Mouse (Mus musculus) cerebellum, adult 9-11 months (tissue): Measurements from ENCODE around the gene Nploc4.
"Not testable (repeated sequence)": the region's sequence is repeated elsewhere in the genome, so short reads cannot be mapped to it uniquely, and the experiment has no call there.

ENCODE experiments used
- DNase-seq: peaks from one replicate; pipeline ENCODE4 v3.0.0; 2022

The Nploc4 gene

DNA sequence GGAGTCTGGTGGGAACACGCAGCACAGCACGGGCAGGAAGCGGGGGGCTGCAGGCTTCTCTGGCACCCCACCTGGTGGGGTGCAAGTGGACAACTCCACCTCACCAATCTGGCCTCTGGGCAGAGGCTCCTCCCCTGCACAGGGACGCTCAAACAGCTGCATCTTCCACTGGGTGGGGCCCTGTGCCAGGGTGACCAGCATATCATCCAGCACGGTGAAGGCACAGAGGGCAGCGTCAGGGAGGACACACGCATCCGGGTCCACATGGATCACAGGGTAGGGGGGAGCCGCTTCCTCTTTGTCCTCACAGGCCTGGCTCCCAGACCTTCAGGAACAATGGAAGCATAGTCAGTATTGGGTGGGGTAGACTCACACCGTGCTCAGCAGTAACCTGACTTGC lies 60.2 kb downstream of the Nploc4 start:
- peak; percentile 56 for DNase-seq

- DNase-seq, result peak; percentile 15
These were observed 61.0 kb downstream of the Nploc4 start for GRCm38 (mm10) chr11:120376302-120377160.

- DNase-seq, result no peak
These were observed 62.2 kb downstream of the Nploc4 start for GRCm38 (mm10) chr11:120375324-120375723.

GRCm38 (mm10) chr11:120373820-120374586 lies 63.5 kb downstream of the Nploc4 start:
- DNase-seq, result no peak

DNA sequence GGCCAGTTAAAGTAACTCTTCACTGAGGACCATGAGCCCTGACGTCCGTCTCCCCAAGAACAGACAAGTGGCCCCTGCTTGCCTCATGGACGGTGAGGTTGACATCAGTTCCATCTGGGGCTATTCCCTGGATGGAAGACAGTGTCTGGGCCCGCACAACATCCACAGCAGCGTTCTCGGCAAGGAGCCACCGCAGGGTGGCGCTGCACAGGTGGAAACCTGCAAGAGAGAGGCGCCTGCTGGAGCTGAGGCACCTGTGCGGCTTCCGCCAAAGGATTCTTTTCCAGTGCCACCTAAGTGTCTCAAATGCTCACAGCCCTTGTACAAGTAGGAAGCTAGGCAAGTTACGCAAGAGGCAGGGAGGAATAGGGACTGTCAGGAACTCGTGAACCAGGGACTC lies 64.5 kb downstream of the Nploc4 start:
- no peak for DNase-seq

DNA sequence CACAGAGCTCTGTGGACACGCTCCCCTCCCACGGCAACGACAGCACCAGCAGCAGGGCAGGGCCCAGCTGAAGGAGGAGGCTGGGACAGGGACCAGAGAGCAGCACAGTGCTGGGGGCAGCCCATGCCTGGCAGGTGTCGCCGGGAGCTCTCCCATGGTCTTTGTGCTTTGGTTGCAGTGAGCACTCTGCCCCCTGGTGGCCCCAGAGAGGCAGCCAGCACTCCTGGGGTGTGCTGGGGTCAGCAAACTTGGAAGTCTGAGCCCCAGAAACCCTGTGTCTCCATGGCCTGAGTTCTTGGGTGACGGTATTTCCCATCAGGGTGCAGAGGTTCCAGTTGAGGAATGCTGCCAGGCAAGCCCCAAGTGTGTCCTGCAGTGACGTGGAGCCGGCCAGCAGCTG lies 67.9 kb downstream of the Nploc4 start:
- DNase-seq, result no peak

DNA sequence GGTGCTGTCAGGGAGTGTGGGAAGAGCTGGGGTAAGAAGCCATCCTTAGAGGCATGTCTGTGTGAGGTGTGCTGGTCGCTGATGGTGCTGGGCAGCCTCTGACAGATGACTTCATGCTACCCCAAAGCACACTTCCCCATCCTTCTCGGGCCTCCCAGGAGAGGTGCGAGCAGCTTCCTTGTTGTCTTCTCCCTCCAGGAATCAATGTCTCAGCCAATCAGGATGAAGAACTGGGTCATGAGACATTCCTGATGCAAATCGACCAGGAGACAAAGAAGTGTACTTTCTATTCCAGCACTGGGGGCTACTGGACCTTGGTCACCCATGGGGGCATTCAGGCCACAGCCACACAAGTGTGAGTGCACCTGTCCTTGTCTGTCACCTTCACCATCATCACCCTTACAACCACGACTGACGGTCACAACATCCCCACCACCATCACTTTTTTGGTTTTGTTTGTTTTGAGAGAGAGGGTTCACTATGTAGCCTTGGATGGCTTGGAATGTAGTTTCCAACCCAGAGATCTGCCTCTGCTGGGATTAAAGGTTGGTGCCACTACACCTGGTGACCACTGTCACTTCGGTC lies 71.0 kb downstream of the Nploc4 start:
- no peak for DNase-seq

- DNase-seq, result no peak
These were observed 74.6 kb downstream of the Nploc4 start for GRCm38 (mm10) chr11:120362891-120363290.

GRCm38 (mm10) chr11:120361295-120361694 lies 76.2 kb downstream of the Nploc4 start, which contains the start of gene Fscn2:
Gene Fscn2, plus strand, starts transcription at chr11:120361534.
- DNase-seq, result no peak

GRCm38 (mm10) chr11:120360755-120361154 lies 76.8 kb downstream of the Nploc4 start:
- DNase-seq, result no peak

DNA sequence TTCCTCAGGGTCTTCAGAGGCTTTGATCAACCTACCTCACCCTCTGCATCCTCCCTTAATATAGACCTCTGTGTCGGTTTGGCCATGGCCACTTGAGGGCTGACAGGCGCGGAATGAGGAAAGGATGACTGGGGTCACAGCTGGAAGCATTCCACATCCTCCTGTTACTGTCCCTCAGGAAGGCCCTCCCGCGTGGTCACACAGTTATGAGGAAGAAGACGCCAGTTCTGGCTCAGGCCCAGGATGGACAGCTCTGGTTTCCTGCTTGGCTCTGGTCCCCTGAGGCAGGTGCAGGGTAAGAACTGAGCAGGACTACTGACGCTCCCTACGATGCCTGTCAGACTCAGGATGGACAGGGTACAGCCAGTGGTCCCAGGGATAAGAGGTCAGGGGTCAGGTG lies 77.4 kb downstream of the Nploc4 start:
- DNase-seq, result no peak

GRCm38 (mm10) chr11:120359391-120359790 lies 78.1 kb downstream of the Nploc4 start:
- DNase-seq, result peak; percentile 59

DNA sequence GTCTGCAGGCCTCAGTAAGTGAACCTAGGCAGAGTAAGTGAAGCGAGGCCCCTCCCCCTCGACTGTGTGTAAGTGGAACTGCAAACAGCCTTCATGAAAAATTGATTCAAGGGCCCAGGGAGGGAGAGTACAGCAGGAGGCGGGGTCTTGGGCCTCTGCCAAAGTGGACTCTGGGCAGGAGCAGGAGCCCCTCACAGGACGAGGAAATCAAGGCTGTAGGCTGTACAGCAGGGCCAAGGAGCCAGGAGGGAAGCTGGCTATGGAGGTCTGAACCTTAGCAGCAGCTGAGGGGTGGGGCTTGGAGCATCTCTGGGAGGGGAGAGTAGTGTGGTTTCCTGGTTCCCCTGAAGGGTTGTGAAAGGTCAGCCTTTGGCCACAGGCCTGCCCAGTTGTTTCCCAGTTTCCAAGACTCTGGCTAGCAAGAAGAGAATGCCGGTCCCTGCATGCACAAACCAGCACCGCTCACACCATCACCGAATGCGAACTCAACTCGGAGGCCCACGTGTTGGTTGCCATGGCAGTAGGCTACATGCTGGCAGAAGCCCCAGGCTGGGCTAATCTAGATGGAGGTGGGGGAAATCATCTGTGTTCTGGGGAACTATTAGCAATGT lies 79.6 kb downstream of the Nploc4 start:
- no peak for DNase-seq

GRCm38 (mm10) chr11:120356900-120357299 lies 80.6 kb downstream of the Nploc4 start:
- no peak for DNase-seq

DNA sequence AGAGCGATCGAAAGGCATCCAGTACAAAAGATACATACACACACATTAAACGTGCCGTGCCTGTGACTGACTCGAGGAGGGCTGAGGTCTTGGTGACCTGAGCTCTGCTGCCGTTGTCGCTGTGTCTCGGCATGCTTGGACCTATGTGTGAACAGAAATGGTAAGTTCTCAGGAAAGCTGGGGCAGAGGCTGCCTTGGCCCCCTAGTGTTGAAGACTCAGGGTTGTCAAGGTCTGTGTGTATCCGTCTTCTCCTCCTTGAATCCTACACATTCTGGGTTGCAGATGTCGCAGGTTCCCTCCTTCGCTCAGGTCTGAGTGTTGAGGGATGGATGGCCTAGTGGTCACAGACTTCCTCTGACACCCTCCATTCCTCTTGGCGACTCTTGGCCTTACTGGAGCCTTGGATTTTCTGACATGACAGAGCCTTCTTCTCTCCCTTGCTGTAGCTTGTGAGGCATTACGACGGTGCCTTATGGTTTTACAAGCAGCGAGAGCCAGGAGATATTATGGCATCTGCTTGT lies 81.1 kb downstream of the Nploc4 start:
- DNase-seq, result no peak

DNA sequence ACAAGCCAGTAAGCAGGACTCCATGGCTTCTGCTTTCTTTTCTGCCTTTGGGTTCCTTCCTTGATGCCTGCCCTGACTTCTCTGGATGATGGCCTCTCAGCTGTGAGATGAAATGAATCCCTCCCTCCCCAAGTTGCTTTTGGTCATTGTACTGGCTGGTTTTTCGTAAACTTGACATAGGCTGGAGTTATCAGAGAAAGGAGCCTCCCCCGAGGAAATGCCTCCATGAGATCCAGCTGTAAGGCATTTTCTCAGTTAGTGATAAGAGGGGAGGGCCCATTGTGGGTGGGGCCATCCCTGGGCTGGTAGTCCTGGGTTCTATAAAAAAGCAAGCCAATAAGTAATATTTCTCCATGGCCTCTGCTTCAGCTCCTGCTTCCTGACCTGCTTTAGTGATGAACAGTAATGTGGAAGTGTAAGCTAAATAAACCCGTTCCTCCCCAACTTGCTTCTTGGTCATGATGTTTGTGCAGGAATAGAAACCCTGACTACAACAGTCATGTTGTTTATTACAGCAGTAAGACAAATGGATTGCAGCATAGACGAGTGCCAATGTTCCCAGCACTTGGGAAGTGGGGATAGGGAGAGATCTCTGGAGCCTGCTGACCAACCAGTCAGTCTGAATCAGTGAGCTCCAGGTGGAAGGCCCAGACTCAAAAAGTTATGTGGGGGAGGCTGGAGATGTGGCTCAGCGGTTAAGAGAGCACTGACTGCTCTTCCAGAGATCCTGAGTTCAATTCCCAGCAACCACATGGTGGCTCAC lies 82.0 kb downstream of the Nploc4 start:
- peak; percentile 3 for DNase-seq

- peak; percentile 20 for DNase-seq
These were observed 82.9 kb downstream of the Nploc4 start for GRCm38 (mm10) chr11:120354304-120355276.

DNA sequence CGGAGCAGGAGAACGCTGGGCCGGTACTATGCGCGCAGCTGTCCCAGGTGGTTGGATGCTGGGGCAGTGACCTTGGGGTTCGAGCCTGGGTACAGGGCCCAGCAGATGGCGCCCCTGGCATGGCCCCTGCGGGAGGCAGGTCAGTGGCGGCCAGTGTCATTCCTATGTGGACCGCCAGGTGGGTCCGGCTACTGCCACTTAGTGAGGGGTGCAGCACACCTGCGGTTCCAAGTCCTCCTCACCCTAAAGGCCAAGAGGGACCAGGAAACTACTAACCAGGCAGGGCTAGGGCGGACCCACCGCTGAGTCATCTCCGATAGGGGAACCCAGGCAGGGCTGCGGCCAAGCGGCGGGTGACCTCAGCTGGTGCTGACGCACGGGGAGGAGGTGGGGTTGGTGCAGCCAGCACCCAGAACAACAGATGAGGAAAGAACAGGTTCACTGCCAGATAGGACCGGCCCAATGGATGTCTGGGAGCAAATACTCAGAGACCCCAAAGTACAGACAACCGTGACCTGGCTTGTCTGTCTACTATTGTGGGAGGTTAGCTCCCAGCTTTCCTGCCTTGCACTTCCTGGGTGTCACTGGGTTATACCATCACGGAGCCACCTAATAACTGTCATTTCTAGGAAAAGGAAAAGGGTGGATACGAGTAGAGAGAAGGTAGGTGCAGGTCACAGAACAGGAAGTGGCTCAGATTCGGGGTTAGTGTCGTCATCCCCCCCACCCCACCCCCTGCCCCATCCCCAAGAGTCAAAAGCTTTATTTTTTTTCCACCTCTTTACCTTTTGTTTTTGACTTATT lies 83.8 kb downstream of the Nploc4 start:
- DNase-seq, result peak; percentile 67

DNA sequence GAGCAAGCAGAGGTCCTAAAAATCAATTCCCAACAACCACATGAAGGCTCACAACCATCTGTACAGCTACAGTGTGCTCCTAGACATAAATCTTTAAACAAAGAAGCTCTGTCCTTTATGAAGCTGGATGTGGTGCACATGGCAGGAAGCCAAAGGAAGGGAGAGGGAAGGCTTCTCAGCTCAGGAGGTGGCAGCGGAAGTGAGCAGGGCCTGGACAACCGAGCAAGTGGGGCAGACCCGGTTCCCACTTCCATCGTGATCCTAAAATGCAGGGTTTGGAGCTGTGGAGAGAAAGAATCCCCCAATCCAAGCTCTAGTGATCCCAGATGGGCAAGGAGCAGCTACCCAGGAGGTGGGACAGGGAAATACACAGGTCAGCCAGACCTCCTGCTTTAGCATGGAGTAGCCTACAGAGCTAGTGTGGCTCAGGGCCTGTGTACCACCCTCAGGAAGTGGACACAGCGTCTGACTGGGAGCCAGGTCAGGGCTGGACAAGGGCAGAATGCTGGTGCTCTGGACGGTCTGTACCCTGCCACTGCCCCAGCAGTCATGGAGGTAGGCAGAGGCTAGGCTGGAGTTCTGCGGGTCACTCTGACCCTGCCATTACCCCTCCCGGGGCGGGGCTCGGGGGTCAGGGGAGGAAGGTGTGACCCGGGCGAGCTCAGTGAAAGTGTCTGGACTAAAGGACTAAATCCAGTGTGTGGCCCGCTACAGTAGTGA lies 84.8 kb downstream of the Nploc4 start:
- DNase-seq, result peak; percentile 36

GRCm38 (mm10) chr11:120352093-120352350 lies 85.5 kb downstream of the Nploc4 start:
- not testable (repeated sequence) for DNase-seq
